Mouse (Mus musculus) lung, postnatal 36 days (tissue): ENCODE data around the gene Foxl1.

Experiments
- DNase-seq: peaks from one replicate; pipeline ENCODE4 v3.0.0; 2022; ENCODE audit warnings: mixed read lengths

Gene Foxl1

GRCm38 (mm10) chr8:121172567-121172966 lies 44.8 kb downstream of the Foxl1 start:
- DNase-seq: no peak

- DNase-seq: no peak
These were observed 46.4 kb downstream of the Foxl1 start for GRCm38 (mm10) chr8:121174178-121174577.

- DNase-seq: no peak
These were observed 47.2 kb downstream of the Foxl1 start for GRCm38 (mm10) chr8:121174721-121175539.

GRCm38 (mm10) chr8:121175540-121176090 lies 47.9 kb downstream of the Foxl1 start:
- no peak for DNase-seq

GRCm38 (mm10) chr8:121176291-121176690 lies 48.6 kb downstream of the Foxl1 start:
- peak; percentile 25 for DNase-seq
